Mouse (Mus musculus) layer of hippocampus, adult 9-11 months (tissue): ENCODE results near the gene Fam169a.
"Not testable (repeated sequence)": the region's sequence is repeated elsewhere in the genome, so short reads cannot be mapped to it uniquely, and the experiment has no call there.

Experiments used
- DNase-seq: peaks from one replicate; pipeline ENCODE4 v3.0.0; 2022

Gene Fam169a

DNA sequence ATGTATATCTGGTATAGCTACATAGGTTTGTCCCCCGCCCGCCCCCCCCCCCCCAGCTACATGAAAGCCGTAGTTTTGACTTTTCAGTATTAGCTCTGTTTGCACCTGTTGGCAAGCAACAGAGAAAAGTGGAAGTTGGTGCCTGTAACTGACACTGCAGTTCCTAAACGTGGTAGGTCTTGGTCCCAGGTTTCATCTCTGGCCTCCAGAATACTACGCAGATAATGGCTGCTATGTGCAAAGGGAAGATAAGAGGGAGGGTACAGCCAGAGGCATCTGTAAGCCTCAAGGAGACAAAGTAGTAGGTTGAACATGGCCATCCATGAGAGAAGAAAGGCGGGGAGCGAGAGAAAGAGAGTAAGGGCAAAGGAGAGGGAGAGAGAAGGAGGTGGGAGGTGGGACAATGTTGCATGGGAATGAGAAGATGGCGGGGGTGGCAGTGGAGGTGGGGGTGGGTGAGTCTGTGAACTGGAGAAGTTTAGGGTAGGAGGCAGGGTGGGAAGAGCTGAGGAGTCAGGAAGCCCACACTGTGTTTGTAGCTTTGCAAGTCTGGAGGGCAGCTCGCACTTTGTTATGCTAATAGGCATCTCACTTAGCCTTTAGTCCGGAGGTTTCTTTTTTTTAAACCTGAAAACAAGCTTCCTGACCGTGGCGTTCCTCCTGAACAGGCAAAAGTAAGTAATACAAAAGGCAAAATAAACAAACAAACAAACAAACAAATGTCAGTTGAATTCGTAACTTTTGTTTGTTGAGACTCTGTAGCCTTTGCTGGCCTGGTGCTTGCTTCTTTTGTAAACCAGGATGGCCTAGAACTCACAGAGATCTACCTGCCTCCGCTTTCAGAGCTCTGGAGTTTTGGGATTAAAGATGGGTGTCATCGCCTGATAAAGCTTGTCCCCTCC is at the start of gene Fam169a:
Gene Fam169a, plus strand, starts transcription at position 638 of the 902 bp plus-strand sequence.
- DNase-seq: no peak

DNA sequence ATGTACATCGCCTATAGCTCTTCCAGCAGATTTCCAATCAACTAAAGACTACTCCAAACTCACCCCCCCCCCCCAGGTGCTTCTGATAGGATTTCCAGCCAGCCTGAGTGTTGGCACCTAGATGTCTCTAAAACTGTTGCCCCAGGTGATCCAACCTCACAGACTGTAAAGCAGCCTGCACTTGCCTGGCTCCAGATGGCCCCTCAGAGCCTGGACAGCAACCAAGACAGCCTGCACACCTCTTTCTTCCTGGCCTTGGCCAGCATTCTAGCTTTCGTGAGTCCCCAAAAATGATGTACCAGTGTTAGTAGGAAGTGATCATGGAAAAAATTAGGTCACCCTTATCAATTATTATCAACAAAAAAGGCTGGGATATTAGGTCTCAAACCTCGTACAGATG is 49.4 kb upstream of the Fam169a start:
- peak; percentile 5 for DNase-seq

DNA sequence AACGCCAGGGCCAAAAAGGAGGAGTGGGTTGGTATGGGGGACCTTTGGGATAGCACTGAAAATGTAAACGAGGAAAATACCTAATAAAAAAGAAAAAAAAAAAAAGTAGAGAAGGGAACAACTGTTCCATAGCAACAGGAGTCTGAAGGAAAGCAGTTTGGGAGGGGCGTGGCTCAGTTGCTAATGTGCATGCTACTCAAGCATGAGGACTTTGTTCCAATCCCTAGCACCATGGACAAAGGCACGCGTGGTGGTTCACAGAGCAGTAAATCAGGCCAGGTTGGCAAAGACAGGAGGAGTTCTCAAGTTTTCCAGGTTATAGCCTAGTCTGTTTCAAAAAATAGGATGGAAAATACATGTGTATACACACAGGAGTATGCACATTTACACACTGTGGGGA is 47.0 kb upstream of the Fam169a start:
- no peak for DNase-seq

DNA sequence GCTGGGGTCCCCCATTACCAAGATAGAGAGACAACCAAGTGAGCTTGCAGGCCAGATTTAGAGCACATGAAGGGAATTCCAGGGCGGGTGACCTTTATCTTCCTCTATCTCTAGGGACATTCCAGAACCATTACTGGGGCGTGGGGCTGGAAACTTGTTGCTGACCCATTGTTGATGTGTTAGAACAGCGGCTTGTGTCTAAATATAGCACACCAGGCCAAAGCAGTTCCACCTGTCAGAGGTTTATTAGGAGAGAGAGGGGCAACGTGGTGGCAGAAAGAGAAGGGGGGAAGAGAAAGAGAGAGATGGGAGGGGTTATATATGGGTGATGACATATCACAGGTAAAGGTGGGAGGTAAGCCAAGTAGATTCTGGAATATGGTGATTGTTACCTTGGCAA is 45.2 kb upstream of the Fam169a start:
- DNase-seq: no peak

DNA sequence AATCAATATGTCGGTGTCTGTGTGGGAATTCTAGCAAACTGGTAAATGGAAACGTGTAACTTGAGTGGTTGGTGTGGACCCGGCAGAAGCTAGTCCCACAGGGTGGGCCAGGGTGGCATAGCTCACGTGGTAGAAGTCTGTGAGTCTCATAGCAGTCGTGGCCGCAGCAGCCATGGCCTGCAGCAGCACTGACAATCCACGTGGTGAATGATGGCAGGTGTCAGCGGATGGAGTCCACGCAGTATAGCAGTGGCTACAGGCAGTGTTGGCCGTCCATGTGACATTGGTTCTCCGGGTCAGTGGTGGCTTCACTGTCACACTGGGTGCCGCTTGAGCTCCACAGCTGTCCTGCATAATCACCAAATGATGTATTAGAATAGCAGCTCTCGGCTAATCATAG is 37.0 kb upstream of the Fam169a start:
- DNase-seq: no peak

DNA sequence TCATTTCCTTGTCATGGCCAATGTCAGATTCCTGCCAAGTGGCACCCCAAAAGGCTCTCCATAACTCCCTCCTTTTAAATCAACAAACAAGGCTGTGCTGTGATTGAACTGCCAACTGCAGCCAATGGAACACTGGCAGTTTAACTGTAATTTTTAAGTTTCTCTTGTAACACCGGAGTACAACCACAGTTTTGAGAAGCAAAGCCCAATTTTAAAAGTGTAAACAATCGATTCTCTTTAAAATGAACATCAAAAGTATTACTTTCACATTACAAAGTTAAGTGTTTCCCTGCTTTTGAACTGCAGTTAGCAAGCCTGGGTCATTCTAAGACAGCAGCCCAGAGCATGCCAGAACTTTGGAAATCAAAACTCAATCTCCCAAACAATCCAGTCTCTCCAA is 32.8 kb upstream of the Fam169a start, which contains the start of gene 1700029F12Rik:
Gene 1700029F12Rik, minus strand, starts transcription at position 101 of the 400 bp plus-strand sequence.
- DNase-seq: no peak

DNA sequence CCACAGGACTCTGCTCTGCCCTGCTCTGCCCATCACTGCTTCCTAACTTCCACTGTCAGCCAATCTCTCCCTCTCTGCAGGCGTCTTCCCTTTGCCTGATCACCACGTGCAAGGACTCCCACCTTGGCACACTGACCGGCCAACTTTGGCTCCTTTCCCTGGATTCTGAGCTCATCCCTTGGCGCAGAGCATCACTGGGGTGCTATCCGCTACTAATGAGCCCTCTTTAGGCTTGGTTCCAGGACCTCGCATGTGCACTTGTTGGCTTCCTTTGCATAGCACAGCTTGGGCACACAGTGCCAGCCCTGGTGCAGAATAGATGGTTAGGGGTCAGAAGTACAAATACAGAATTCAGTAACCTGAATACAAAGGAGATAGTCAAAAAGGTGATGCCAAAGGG is 15.9 kb upstream of the Fam169a start:
- DNase-seq: peak; percentile 18

DNA sequence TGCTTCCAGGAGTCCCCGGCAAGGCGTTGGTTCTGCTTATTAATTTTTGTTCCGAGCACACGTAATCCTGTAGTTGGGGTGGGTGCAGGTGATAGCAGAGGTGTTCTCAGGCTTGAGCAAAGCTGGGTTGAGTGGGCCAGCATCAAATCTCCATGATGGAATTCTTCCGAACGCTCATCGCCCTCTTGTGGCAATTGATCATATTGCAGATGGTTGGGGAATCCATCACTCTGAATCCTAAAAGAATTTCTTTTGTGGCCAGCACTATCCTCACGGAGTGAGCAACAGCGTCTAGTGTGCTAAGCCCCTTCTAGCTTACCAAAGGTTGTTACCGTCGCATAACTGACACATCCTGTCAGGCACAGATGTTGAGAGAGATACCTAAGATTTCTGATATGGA is 14.4 kb upstream of the Fam169a start:
- peak; percentile 42 for DNase-seq

DNA sequence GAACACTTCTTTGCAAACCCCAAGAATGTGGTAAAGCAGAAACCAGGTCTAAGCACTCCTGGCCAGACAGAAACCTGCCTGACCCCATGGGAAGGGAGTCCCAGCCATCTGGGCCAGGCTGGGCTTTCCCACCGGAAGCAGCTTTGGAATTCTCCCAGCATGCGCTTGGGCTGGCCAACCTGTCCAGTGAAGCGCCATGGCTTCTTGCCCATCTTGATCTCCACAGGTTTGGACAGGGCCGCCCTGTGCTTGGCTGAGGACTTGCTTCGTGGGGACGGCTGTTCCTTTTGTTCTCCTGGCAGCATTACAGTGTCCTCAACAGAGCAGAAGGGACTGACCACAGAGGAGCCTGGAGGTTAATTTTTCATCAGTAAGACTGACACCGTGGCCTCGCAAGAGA is 13.2 kb upstream of the Fam169a start:
- DNase-seq: no peak

DNA sequence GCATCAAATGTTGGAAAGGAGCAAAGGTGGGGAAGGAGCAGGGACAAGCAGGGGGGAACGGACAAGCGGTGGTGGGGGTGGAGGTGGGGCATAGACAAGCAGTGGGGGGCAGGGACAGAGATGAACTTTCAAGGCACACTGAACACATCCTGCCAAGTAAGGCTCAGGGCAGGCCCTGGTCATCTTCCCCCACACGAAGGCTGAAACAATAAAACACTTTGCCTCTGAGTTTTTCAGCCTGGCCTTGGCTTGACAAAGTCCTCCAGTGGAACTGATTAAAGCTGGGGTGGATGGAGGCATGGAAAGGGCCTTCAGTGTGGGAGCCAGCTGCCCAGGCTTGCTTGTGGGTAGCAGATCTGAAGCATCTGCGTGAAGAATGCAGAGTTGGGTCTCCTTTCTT is 9.3 kb upstream of the Fam169a start:
- no peak for DNase-seq

DNA sequence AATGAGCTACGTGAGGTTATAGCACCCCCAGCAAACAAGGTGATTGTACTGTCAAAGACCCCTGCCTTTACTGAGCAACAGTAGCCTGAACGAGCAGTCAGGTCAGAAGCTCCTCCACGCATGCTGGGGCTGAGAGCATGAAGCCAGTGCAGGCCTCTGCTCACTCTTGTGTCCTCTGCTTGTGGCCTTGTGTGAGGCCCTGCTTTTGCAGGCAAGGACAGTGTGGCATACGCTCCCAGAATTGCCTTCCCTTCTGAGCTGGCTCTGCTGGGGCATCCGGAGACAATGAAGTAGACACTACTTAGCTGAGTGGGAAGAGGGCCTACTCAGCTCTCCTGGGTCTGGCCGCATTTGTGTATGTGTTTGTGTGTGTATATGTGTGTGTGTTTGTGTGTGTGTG is 7.3 kb upstream of the Fam169a start:
- no peak for DNase-seq

DNA sequence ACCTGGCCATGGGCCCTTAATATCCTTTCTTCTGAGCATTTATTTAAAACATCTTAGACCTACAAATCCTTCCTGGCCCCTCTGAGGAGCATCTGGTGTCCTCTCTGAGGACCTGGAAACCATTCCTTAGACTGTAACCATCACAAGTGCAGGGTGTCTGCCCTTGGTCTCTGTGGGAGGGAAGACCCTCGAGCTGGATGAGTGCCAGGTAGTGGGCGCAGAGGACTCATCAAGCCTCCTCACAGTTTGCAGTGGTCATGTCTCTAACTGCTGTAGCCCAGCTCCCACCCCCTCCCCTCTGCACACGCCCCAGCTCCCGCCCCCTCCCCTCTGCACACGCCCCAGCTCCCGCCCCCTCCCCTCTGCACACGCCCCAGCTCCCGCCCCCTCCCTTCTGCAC is 6.8 kb upstream of the Fam169a start:
- no peak for DNase-seq

DNA sequence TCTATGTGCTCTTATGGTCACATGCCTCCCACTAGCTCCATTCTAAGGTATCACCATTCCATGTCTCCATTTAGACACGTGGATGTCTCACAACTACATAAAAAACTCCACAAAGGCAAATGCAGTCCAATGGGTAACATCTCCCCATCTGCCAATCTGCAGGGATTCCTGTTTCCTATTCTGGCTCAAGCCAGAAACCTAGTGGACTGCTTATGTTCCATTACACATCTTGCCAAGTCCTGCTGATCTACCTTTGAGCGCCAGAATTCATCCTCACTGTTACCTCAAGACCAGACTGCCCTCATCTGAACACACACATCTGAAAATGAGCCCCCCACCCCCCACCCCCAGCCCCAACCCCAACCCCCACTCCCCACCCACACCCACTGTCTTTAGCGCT is 4.9 kb upstream of the Fam169a start:
- no peak for DNase-seq

DNA sequence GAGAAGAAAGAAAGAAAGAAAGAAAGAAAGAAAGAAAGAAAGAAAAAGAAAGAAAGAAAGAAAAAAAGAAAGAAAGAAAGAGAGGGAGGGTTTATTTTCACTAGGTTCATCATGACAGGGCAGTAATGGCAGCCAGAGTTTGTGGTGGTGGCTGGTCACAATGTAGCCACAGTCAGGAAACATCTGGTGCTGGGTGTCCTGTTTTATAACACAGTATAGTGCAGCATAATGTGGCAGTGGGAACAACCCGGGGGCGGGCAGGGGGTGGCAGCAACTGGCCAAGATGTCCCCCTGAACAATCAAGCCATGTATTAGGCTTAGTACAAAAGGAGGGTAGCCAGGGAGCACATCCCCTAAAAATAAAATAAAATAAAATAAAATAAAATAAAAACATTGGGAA is 3.7 kb upstream of the Fam169a start:
- no peak for DNase-seq

DNA sequence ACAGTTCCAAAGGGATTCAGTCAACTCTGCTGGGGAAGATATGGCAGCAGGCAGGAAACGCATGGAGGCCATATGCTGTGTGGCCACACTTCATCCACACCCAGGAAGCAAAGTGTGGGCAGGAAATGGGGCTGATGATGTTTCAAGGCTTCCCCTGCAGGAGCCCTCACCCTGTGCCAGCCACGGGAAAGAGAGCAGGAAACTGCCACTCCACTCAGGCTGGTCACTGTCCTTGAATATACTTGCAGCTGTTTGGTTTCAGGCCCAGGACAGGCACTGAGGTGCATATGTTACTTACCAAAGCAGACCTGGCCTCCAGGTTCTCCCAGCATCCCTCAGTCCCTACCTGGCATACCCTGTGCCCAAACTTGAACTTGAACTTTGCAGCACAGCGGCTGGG is 2.7 kb upstream of the Fam169a start:
- DNase-seq: no peak

DNA sequence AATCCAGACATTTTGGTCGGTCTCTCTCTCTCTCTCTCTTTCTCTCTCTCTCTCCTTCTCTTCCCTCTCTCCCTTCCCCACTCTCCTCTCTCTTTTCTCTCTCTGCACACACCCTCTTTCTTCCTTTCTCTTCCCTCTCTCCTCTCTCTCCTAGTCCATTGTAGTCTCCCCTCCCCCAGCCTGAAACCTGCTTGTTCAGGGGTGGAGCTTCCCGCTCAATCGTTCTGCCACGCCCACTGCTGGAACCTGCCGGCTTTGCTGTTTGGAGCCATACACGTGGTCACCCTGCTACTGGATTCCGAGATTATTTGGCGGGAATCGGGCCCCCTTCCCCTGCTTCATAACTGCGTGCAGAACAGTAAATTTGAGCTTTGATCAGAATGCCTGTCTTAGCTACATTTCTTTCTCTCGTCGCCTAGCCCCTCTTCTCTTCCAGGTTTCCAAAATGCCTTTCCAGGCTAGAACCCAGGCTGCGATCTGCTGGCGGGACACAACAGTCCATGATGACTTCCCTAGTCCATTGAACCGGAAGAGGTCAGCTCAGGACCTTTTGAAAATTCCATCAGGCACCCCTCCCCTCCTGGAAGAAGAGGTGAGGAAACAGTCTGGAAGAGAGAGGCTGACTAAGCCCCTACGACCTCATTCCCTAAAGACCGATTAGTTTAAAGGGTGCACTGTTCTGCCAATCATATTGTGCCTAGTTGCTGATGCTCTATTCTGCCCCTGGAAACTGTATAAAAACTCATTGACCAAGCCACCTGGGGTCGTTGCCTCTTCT is 2.1 kb upstream of the Fam169a start:
- DNase-seq: not testable (repeated sequence)

DNA sequence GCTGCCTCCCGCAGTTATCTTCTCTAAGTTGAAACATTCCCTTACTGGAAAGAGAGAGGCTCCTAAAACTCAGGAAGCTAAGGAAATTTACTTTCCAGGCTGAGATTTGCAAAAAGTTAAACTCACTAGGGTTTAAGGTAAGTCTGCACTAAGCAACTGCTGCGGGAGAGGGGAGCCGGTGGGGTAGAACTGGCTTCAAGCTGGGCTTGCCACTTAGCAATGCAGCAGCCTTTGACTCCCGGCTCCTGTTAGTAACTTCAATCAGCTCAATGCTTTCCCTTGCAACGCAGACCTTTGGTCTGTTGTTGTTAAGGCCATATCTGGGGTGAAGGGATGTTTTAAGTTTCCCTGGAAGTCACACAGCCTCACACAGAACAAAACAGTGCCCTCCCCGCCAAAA is 605 bp downstream of the Fam169a start:
- DNase-seq: no peak

DNA sequence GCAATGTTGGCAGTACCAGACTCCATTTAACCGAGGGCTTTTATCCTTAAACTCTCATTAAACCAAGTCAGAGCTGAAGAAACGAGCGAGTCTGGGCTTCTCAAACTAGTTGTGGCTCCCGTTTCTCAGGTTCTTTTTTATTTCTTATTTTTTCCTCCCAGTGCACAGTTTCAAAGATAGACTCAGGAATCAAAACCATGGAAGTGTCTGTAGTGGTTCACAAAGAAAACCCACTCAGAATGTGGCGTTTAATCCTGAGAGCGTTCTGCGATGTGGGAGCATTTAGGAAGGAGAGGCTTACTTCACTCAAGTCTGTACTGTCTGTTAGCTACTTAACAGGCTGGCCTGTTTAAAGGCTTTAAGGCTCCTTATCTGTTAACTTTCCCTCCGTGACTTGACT is 1.1 kb downstream of the Fam169a start:
- no peak for DNase-seq

DNA sequence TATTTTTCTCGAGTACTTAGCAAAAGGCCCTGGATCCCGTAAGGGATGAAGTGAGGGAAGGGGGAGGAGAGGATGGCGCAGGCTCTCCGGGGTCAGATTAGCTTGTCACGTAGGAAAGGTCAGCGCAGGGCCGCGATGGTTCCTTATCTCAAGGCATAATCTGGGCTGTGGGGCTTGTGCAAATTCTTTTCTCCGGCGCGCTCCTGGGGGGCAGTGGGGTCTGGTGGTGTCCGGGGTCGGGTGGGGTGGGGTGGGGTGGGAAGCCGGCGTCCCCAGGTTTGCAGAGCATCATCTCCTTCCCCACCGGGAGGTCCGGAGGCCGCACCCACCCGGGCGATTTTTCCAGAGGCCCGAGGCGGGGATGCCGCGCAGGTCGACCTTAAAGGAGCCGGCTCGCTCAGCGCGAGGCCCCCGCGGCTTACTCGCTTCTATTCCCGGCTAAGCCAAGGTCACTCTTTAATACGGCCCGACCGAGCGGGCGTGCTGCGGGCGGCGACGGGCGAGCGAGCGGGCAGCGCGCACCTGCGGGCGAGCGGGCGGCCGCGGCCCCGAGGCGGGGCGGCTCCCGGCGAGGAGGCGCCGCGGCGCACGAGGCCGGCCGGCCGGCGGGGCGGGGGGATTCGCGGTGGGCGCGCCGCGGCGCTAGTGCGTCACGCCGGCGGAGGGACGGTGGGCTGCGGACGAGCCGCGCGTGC is 4.0 kb downstream of the Fam169a start:
- no peak for DNase-seq

DNA sequence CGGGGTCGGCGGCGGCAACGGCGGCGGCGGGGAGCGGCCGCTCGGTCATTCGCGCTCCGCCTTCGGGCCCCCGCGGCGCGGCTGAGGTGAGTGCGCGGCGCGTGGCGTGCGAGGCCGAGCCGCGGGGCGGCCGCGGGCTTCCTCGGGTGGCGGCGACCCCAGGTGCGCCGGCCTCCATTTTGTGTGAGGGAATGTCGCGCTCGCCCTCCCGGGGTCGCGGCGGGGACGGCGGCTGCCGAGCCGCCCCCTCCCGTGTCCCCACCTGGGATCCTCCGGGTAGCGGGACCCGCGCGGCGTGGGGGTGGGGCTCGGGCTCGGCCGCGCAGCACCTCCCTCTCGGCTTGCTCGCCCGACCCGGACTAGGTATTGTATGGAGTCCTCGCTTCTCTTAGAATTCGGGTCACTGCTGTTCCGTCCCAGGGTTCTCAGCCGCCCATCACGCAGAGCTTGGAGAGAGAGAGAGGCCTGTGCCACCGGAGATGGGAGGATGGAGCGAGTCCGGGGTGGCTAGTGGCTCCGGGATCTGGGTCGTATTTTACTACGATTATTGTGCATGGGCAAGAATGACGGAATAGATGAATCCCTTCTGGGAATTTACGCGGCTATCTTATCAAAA is 4.6 kb downstream of the Fam169a start:
- DNase-seq: peak; percentile 20

DNA sequence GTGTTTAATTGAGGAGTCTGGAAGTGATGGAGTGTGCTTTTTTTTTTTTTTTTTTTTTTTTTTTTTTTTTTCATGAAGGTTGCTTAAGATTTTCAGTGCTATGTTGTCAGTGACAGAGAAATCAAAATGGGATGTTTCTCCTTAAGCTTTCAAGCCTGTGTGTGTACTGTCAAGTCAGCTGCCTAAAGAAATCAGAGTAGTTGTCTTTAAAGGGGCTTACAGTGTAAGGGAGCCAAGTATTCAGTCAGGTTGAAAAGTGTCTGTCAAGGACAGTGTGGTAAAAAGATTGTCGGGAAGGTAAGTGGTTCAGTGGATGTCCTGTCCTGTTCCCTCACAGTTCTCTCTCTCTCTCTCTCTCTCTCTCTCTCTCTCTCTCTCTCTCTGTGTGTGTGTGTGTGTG is 6.4 kb downstream of the Fam169a start:
- DNase-seq: no peak

DNA sequence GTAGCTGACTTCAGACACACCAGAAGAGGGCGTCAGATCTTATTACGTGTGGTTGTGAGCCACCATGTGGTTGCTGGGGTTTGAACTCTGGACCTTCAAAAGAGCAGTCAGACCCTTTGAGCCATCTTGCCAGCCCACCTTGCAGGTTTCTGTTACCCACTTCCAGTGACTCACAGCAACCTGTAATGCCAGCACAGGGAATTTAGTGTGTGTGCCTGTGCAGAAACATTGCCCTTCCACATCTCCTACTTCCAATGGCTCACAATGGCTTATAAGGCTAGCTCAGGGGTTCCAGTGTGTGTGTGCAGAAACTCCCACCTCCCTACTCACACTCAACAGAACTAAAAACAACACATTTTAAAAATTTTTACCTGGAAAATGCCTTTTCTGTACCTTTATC is 10.5 kb downstream of the Fam169a start:
- DNase-seq: no peak

DNA sequence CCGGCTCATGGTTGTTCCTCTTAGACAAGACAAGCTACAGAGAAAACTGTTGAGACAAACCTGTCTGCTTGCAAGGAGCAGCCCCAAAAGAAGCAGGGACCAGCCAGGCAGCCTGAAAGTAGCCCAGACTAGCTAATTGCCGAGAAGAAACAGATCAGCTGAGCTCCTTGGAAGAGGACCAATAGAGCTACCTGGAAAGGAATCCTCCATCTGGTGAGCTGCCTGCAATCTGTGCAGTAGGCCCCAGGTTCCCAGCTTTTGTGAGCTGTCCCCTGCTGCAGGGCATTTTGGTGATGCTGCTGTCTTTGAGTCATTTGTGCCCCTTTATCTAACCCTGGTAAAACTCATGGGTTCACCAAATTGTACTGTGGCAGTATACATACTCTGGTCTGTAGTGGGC is 13.1 kb downstream of the Fam169a start:
- peak; percentile 6 for DNase-seq
